Mouse (Mus musculus) frontal cortex, postnatal 10 days (tissue): ENCODE results near the gene Hcar1.

Source experiments
- DNase-seq, 2 experiments: peaks; one replicate each; pipeline ENCODE4 v3.0.0; 2022; ENCODE audit warnings: low spot score in 2 of 2, mixed read lengths in 1 of 2

Gene Hcar1

GRCm38 (mm10) chr5:123879928-123880327 lies at the start of gene Hcar1:
Gene Hcar1 (minus strand): TSS chr5:123880020.
- no peak for DNase-seq

GRCm38 (mm10) chr5:123927118-123927517 lies 47.3 kb upstream of the Hcar1 start, which contains the start of gene Gm43518:
Gene Gm43518 (plus strand): TSS chr5:123927418.
- no peak for DNase-seq

- no peak for DNase-seq
Observed at GRCm38 (mm10) chr5:123922112-123922511, 42.3 kb upstream of the Hcar1 start.

- DNase-seq, result no peak
Observed at GRCm38 (mm10) chr5:123914852-123915251, 35.0 kb upstream of the Hcar1 start.

DNA sequence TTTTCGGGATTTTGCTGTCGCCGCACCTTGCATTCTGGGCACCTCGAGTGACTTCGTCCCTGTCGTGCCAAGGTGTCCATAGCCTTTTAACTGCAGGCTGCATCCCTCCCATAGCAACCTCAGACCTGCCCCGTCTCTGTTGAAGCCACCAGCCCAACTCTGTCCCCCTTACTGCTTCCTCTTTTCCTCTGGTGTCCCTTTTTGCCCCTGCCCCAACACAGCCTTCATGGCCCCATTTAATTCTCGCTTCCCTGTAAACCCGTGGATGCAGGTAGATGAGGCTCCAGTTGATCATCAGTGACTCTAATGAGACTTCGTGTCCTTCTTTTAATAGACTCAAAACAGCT lies 27.8 kb upstream of the Hcar1 start:
- DNase-seq, result no peak

DNA sequence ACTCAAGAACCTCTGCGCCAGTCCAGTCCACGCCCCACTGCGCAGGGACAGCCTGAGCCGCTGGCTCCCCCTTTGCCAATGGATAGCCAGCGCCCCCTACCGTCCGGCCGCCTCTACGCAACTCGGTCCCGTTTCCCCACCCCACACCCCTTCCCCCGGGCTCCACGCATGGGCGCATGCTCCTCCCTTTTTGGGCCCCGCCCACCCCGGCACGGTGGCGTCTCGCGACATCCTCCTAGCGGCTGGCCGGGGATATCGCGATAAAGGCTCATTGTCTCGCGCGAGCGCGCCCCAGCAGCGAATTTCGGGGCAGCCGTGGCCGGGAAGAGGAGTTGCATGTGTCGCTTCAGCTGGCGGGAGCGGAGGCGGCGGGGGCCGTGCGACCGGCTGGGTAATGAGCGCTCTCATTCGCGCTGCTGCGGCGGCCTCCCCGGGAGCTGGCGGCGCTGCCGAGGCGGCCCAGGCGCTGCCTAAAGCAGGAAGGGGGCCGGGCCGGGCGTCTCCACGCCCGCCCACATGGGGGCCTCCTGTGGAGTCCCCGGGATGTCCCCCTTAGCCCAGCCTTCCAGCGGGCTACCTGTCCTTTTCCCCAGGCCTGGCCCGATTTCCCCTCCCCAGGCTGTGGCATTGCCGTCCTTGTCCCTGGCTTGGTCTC lies 27.3 kb upstream of the Hcar1 start, which contains the start of gene Denr:
TSS of gene Denr (plus strand) at position 200 of the 655 bp plus-strand sequence.
- DNase-seq, result peak; percentile 94 to 99

- no peak for DNase-seq
Observed at GRCm38 (mm10) chr5:123906146-123906975, 26.5 kb upstream of the Hcar1 start.

- no peak for DNase-seq
Observed at GRCm38 (mm10) chr5:123904059-123904672, 24.3 kb upstream of the Hcar1 start.

DNA sequence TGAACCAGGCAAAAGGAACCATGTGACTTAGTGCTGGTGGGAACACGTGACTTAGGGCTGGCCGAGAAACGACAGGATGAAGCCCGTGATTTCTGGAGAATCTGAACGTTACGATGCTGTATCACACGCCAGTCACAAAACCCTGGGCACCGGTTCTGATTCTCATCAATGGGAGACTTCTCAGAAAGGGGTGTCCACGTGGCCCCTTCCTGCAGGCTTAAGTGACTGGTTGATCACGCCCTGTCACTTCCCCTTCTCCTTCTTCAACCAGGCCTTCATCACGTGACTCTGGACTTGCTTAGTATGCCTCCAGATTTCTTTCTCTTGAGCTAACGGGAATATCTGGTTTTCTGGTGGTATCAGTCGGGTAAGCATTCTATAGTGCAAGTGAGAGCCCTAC lies 17.5 kb upstream of the Hcar1 start:
- no peak for DNase-seq

- no peak for DNase-seq
Observed at GRCm38 (mm10) chr5:123896395-123896794, 16.6 kb upstream of the Hcar1 start.

DNA sequence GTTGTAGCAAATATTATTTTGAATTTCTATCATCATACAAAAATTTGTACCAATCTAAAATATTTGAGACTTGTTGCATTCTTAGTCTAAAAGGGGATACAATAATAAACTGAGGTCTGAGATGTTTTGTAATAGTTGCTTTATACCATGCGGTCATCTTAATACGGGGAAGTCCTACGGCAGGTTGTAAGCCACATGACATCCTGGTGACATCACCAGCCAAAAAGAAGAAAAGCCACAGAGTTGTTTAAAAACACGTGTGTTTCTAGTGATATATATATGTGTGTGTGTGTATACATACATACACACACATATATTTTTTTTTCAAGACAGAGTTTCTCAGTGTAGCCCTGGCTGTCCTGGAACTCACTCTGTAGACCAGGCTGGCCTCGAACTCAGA lies 13.7 kb upstream of the Hcar1 start:
- DNase-seq, result no peak

GRCm38 (mm10) chr5:123891669-123892068 lies 11.8 kb upstream of the Hcar1 start:
- DNase-seq, result peak in 1 of 2 experiments; percentile 28

- no peak for DNase-seq
Observed at GRCm38 (mm10) chr5:123890987-123891386, 11.2 kb upstream of the Hcar1 start.

- no peak for DNase-seq
Observed at GRCm38 (mm10) chr5:123890312-123890711, 10.5 kb upstream of the Hcar1 start.

DNA sequence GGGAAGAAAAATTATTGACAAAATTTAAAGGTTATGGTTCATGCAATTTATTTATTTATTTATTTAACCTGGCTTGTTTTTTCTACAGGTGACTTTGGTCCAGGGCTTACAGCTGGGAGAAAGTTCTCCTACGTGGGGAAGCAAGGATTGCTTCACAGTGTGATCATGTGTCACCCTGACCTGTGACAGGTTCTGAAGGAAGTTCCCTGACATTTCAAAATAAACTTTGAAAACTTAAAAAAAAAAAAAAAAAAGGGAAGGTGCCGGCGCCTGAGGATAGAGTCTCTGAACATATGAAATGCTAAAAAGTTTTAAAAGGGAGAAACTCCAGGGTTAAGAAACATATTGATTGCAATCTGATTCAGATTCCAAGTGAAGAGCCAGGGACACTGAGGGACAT lies 6.5 kb upstream of the Hcar1 start:
- DNase-seq, result no peak

DNA sequence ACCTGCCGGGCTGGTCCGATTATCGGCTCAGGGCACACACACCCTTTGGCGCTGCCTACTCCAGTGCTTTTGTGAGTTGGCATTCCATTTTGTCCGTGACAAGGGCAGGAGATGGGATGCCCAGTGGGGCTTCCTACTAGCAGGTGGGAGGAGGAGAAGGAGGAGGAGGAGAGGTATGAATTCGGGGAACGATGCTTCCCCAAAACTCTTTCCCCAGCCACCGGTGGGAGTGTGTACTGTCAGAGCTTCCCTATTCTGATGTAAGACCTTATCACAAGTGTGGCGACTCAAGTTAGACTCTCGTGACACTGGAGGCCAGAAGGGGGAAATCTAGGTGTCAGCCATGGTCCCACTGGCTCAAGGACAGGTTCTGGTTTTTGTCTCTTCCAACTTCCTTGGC lies 4.5 kb upstream of the Hcar1 start:
- DNase-seq, result no peak

GRCm38 (mm10) chr5:123883891-123884290 lies 4.1 kb upstream of the Hcar1 start:
- no peak for DNase-seq

- DNase-seq, result no peak
Observed at GRCm38 (mm10) chr5:123880778-123881177, 958 bp upstream of the Hcar1 start.

DNA sequence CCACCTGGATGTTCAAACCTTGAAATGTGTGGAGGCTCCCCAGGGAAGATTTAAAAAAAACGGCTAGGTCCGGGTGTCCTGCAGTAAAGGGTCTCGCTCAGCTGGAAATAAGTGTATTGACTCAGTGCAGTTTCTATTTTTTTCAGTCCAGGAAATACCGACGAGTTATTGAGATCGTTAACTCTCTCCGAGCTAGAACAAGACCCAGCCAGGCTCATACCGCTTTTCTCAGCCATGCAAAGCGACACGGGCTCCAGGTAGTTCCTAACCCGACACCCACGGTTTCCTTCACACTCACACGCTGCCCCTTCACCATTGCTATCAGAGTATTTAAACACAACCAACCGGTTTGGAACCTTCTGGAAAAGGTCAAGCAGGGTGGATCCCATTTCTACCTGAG lies 1.8 kb downstream of the Hcar1 start:
- no peak for DNase-seq

DNA sequence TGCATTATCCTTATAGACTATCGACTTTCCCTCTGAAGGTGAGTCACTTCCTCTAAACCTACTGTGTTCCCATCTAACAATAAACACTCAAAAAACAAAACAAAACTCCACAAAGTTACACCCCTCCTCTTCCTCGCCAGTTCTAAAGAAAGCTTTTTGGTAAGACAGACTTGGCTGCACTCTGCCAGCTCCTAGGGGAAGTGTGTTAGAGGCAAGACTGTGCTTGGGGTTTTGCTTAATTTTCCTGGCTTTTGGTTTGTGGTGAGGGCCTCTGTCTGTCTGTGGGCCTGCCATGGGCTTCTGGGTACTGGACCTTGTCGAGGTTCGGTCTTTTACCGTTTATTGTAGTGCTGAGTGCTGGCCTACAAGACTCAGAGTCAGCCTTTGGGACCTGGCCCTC lies 5.6 kb downstream of the Hcar1 start:
- no peak for DNase-seq

DNA sequence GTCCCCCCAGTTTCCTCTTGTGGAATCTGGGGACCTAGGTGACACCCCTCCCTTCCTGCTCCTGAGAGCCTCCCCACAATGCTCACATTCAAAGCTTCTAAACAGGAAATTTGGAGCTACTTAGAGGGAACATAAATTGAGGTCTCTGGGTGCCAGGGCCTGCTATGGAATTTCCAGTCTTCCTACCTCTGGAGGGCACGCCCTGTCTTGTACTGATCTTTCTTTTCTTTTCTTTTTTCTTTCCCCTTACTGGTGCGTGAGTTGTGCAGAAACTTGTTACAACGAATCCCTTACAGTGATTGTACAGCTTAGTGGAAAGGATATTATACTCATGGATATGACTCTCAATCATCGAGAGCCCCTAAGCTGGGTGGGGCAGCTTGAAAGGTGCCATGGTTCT lies 10.2 kb downstream of the Hcar1 start:
- no peak for DNase-seq

GRCm38 (mm10) chr5:123866457-123866856 lies 13.4 kb downstream of the Hcar1 start:
- DNase-seq, result no peak

GRCm38 (mm10) chr5:123865365-123865764 lies 14.5 kb downstream of the Hcar1 start, which contains the start of gene Hcar2:
Gene Hcar2 (minus strand): TSS chr5:123865499.
- no peak for DNase-seq
